Mouse (Mus musculus): Measurements from ENCODE around the gene Ablim2.

GRCm38 (mm10) chr5:35743238-35743951 lies 14.3 kb upstream of the Ablim2 start:
- TF ChIP-seq ZNF384 (IDR thresholded peaks at IDR 0.05; ENCODE audit: low read depth, low read length) (no peak), CHD2 (IDR thresholded peaks at IDR 0.05; ENCODE audit: low read depth, low read length) (no peak), MAFK (IDR thresholded peaks at IDR 0.05; ENCODE audit: insufficient read depth, low read depth, low read length) (no peak), HCFC1 (IDR thresholded peaks at IDR 0.05; ENCODE audit: borderline replicate concordance, insufficient read depth, low read length) (no peak), ZC3H11A (IDR thresholded peaks at IDR 0.05; ENCODE audit: borderline replicate concordance, low read depth, low read length) (no peak)
